Mouse (Mus musculus): ENCODE measurements around the gene Rps2. TPM values are rescaled to one million over a fixed set of nuclear protein-coding genes. Genes with fewer than 3 reads are reported as not detected.

Rps2 gene
- total and polyA plus RNA-seq, 3 experiments: 1,852 to 4,516 TPM; not detected in 1

Other genes starting within 250 kb of the Rps2 start
Only the 30 nearest of the 33 such genes appear.
- 28.5 and 35.4 TPM in 2 replicates for gene Mlst8, start 239.0 kb upstream of the Rps2 start, total RNA-seq (2012; rRNA removed)
- 10 to 100 TPM in 1 of 2 experiments, not detected in 1; 57.3 TPM for gene Mlst8, start 239.0 kb upstream of the Rps2 start, polyA plus RNA-seq (2012; ENCODE audit: insufficient read depth in 1 of 2, insufficient read length in 2 of 2, low read depth in 1 of 2, low replicate concordance in 2 of 2, missing spikeins in 1 of 2)
- gene Caskin1, start 229.5 kb upstream of the Rps2 start, total RNA-seq (2012; rRNA removed): 0.04 and 0.07 TPM in 2 replicates
- under 1 TPM in 1 of 2 experiments, not detected in 1; 0.38 TPM for gene Caskin1, start 229.5 kb upstream of the Rps2 start, polyA plus RNA-seq (2012; ENCODE audit: insufficient read depth in 1 of 2, insufficient read length in 2 of 2, low read depth in 1 of 2, low replicate concordance in 2 of 2, missing spikeins in 1 of 2)
- gene Traf7, start 190.2 kb upstream of the Rps2 start, total RNA-seq (2012; rRNA removed): 118 and 121 TPM in 2 replicates
- 100 to 1,000 TPM in 1 of 2 experiments, not detected in 1; 261 TPM for gene Traf7, start 190.2 kb upstream of the Rps2 start, polyA plus RNA-seq (2012; ENCODE audit: insufficient read depth in 1 of 2, insufficient read length in 2 of 2, low read depth in 1 of 2, low replicate concordance in 2 of 2, missing spikeins in 1 of 2)
- 0.89 and 1.0 TPM in 2 replicates for gene Rab26, start 183.9 kb upstream of the Rps2 start, total RNA-seq (2012; rRNA removed)
- 1 to 10 TPM in 1 of 2 experiments, not detected in 1; 1.1 TPM for gene Rab26, start 183.9 kb upstream of the Rps2 start, polyA plus RNA-seq (2012; ENCODE audit: insufficient read depth in 1 of 2, insufficient read length in 2 of 2, low read depth in 1 of 2, low replicate concordance in 2 of 2, missing spikeins in 1 of 2)
- gene Pkd1, start 168.3 kb upstream of the Rps2 start, total RNA-seq (2012; rRNA removed): 10.3 and 10.6 TPM in 2 replicates
- gene Pkd1, start 168.3 kb upstream of the Rps2 start, polyA plus RNA-seq (2012; ENCODE audit: insufficient read depth in 1 of 2, insufficient read length in 2 of 2, low read depth in 1 of 2, low replicate concordance in 2 of 2, missing spikeins in 1 of 2): 10 to 100 TPM in 1 of 2 experiments, not detected in 1; 10.7 TPM
- 44.0 and 48.8 TPM in 2 replicates for gene Tsc2, start 85.5 kb upstream of the Rps2 start, total RNA-seq (2012; rRNA removed)
- gene Tsc2, start 85.5 kb upstream of the Rps2 start, polyA plus RNA-seq (2012; ENCODE audit: insufficient read depth in 1 of 2, insufficient read length in 2 of 2, low read depth in 1 of 2, low replicate concordance in 2 of 2, missing spikeins in 1 of 2): 10 to 100 TPM in 1 of 2 experiments, not detected in 1; 99.2 TPM
- gene Nthl1, start 85.4 kb upstream of the Rps2 start, total RNA-seq (2012; rRNA removed): 26.1 and 31.4 TPM in 2 replicates
- 100 to 1,000 TPM in 1 of 2 experiments, 10 to 100 TPM in 1; 32.0 to 262 TPM for gene Nthl1, start 85.4 kb upstream of the Rps2 start, polyA plus RNA-seq (2012; ENCODE audit: insufficient read depth in 1 of 2, insufficient read length in 2 of 2, low read depth in 1 of 2, low replicate concordance in 2 of 2, missing spikeins in 1 of 2)
- 0.75 and 0.96 TPM in 2 replicates for gene Slc9a3r2, start 67.8 kb upstream of the Rps2 start, total RNA-seq (2012; rRNA removed)
- gene Slc9a3r2, start 67.8 kb upstream of the Rps2 start, polyA plus RNA-seq (2012; ENCODE audit: insufficient read depth in 1 of 2, insufficient read length in 2 of 2, low read depth in 1 of 2, low replicate concordance in 2 of 2, missing spikeins in 1 of 2): 1 to 10 TPM in 1 of 2 experiments, not detected in 1; 3.5 TPM
- gene Npw, start 59.7 kb upstream of the Rps2 start, total RNA-seq (2012; rRNA removed): not detected in 2 replicates
- gene Npw, start 59.7 kb upstream of the Rps2 start, polyA plus RNA-seq (2012; ENCODE audit: insufficient read depth in 1 of 2, insufficient read length in 2 of 2, low read depth in 1 of 2, low replicate concordance in 2 of 2, missing spikeins in 1 of 2): not detected
- 21.9 and 22.2 TPM in 2 replicates for gene Zfp598, start 48.4 kb upstream of the Rps2 start, total RNA-seq (2012; rRNA removed)
- 10 to 100 TPM; 59.0 to 80.4 TPM for gene Zfp598, start 48.4 kb upstream of the Rps2 start, polyA plus RNA-seq (2012; ENCODE audit: insufficient read depth in 1 of 2, insufficient read length in 2 of 2, low read depth in 1 of 2, low replicate concordance in 2 of 2, missing spikeins in 1 of 2)
- 0.15 TPM in 1 of 2 replicates, not detected in the other for gene Syngr3, start 28.2 kb upstream of the Rps2 start, total RNA-seq (2012; rRNA removed)
- gene Syngr3, start 28.2 kb upstream of the Rps2 start, polyA plus RNA-seq (2012; ENCODE audit: insufficient read depth in 1 of 2, insufficient read length in 2 of 2, low read depth in 1 of 2, low replicate concordance in 2 of 2, missing spikeins in 1 of 2): under 1 TPM in 1 of 2 experiments, not detected in 1; 0.68 TPM
- gene Gfer, start 22.0 kb upstream of the Rps2 start, total RNA-seq (2012; rRNA removed): 78.6 and 86.8 TPM in 2 replicates
- 10 to 100 TPM in 1 of 2 experiments, not detected in 1; 83.0 TPM for gene Gfer, start 22.0 kb upstream of the Rps2 start, polyA plus RNA-seq (2012; ENCODE audit: insufficient read depth in 1 of 2, insufficient read length in 2 of 2, low read depth in 1 of 2, low replicate concordance in 2 of 2, missing spikeins in 1 of 2)
- 0.39 and 0.62 TPM in 2 replicates for gene Noxo1, start 21.9 kb upstream of the Rps2 start, total RNA-seq (2012; rRNA removed)
- 1 to 10 TPM in 1 of 2 experiments, not detected in 1; 2.4 TPM for gene Noxo1, start 21.9 kb upstream of the Rps2 start, polyA plus RNA-seq (2012; ENCODE audit: insufficient read depth in 1 of 2, insufficient read length in 2 of 2, low read depth in 1 of 2, low replicate concordance in 2 of 2, missing spikeins in 1 of 2)
- 102 and 103 TPM in 2 replicates for gene Tbl3, start 10.5 kb upstream of the Rps2 start, total RNA-seq (2012; rRNA removed)
- gene Tbl3, start 10.5 kb upstream of the Rps2 start, polyA plus RNA-seq (2012; ENCODE audit: insufficient read depth in 1 of 2, insufficient read length in 2 of 2, low read depth in 1 of 2, low replicate concordance in 2 of 2, missing spikeins in 1 of 2): 100 to 1,000 TPM in 1 of 2 experiments, not detected in 1; 111 TPM
- 0.23 and 0.26 TPM in 2 replicates for gene Rnf151, start 53 bp upstream of the Rps2 start, total RNA-seq (2012; rRNA removed)
- gene Rnf151, start 53 bp upstream of the Rps2 start, polyA plus RNA-seq (2012; ENCODE audit: insufficient read depth in 1 of 2, insufficient read length in 2 of 2, low read depth in 1 of 2, low replicate concordance in 2 of 2, missing spikeins in 1 of 2): under 1 TPM in 1 of 2 experiments, not detected in 1; 0.40 TPM
- 258 and 292 TPM in 2 replicates for gene Ndufb10, start 6.4 kb downstream of the Rps2 start, total RNA-seq (2012; rRNA removed)
- gene Ndufb10, start 6.4 kb downstream of the Rps2 start, polyA plus RNA-seq (2012; ENCODE audit: insufficient read depth in 1 of 2, insufficient read length in 2 of 2, low read depth in 1 of 2, low replicate concordance in 2 of 2, missing spikeins in 1 of 2): 100 to 1,000 TPM in 1 of 2 experiments, not detected in 1; 230 TPM
- 0.12 and 0.13 TPM in 2 replicates for gene Rpl3l, start 9.7 kb downstream of the Rps2 start, total RNA-seq (2012; rRNA removed)
- under 1 TPM in 1 of 2 experiments, not detected in 1; 0.24 TPM for gene Rpl3l, start 9.7 kb downstream of the Rps2 start, polyA plus RNA-seq (2012; ENCODE audit: insufficient read depth in 1 of 2, insufficient read length in 2 of 2, low read depth in 1 of 2, low replicate concordance in 2 of 2, missing spikeins in 1 of 2)
- gene Msrb1, start 18.5 kb downstream of the Rps2 start, total RNA-seq (2012; rRNA removed): 27.0 and 31.9 TPM in 2 replicates
- gene Msrb1, start 18.5 kb downstream of the Rps2 start, polyA plus RNA-seq (2012; ENCODE audit: insufficient read depth in 1 of 2, insufficient read length in 2 of 2, low read depth in 1 of 2, low replicate concordance in 2 of 2, missing spikeins in 1 of 2): 10 to 100 TPM in 1 of 2 experiments, not detected in 1; 58.6 TPM
- not detected in 2 replicates for gene Hs3st6, start 34.9 kb downstream of the Rps2 start, total RNA-seq (2012; rRNA removed)
- not detected for gene Hs3st6, start 34.9 kb downstream of the Rps2 start, polyA plus RNA-seq (2012; ENCODE audit: insufficient read depth in 1 of 2, insufficient read length in 2 of 2, low read depth in 1 of 2, low replicate concordance in 2 of 2, missing spikeins in 1 of 2)
- gene Meiob, start 86.2 kb downstream of the Rps2 start, total RNA-seq (2012; rRNA removed): 0.15 TPM in 1 of 2 replicates, not detected in the other
- gene Meiob, start 86.2 kb downstream of the Rps2 start, polyA plus RNA-seq (2012; ENCODE audit: insufficient read depth in 1 of 2, insufficient read length in 2 of 2, low read depth in 1 of 2, low replicate concordance in 2 of 2, missing spikeins in 1 of 2): under 1 TPM in 1 of 2 experiments, not detected in 1; 0.11 TPM
- gene Hagh, start 122.0 kb downstream of the Rps2 start, total RNA-seq (2012; rRNA removed): 32.3 and 49.6 TPM in 2 replicates
- gene Hagh, start 122.0 kb downstream of the Rps2 start, polyA plus RNA-seq (2012; ENCODE audit: insufficient read depth in 1 of 2, insufficient read length in 2 of 2, low read depth in 1 of 2, low replicate concordance in 2 of 2, missing spikeins in 1 of 2): 10 to 100 TPM in 1 of 2 experiments, not detected in 1; 37.5 TPM
- 2.0 and 2.7 TPM in 2 replicates for gene Fahd1, start 132.2 kb downstream of the Rps2 start, total RNA-seq (2012; rRNA removed)
- gene Fahd1, start 132.2 kb downstream of the Rps2 start, polyA plus RNA-seq (2012; ENCODE audit: insufficient read depth in 1 of 2, insufficient read length in 2 of 2, low read depth in 1 of 2, low replicate concordance in 2 of 2, missing spikeins in 1 of 2): 1 to 10 TPM in 1 of 2 experiments, not detected in 1; 4.7 TPM
- not detected in 2 replicates for gene Igfals, start 147.9 kb downstream of the Rps2 start, total RNA-seq (2012; rRNA removed)
- gene Igfals, start 147.9 kb downstream of the Rps2 start, polyA plus RNA-seq (2012; ENCODE audit: insufficient read depth in 1 of 2, insufficient read length in 2 of 2, low read depth in 1 of 2, low replicate concordance in 2 of 2, missing spikeins in 1 of 2): under 1 TPM in 1 of 2 experiments, not detected in 1; 0.04 TPM
- 109 and 141 TPM in 2 replicates for gene Nubp2, start 168.2 kb downstream of the Rps2 start, total RNA-seq (2012; rRNA removed)
- gene Nubp2, start 168.2 kb downstream of the Rps2 start, polyA plus RNA-seq (2012; ENCODE audit: insufficient read depth in 1 of 2, insufficient read length in 2 of 2, low read depth in 1 of 2, low replicate concordance in 2 of 2, missing spikeins in 1 of 2): 100 to 1,000 TPM in 1 of 2 experiments, not detected in 1; 191 TPM
- 27.2 and 34.5 TPM in 2 replicates for gene Spsb3, start 168.5 kb downstream of the Rps2 start, total RNA-seq (2012; rRNA removed)
- gene Spsb3, start 168.5 kb downstream of the Rps2 start, polyA plus RNA-seq (2012; ENCODE audit: insufficient read depth in 1 of 2, insufficient read length in 2 of 2, low read depth in 1 of 2, low replicate concordance in 2 of 2, missing spikeins in 1 of 2): 10 to 100 TPM in 1 of 2 experiments, not detected in 1; 30.2 TPM
- gene Eme2, start 177.0 kb downstream of the Rps2 start, total RNA-seq (2012; rRNA removed): 19.5 and 26.8 TPM in 2 replicates
- 10 to 100 TPM in 1 of 2 experiments, not detected in 1; 15.1 TPM for gene Eme2, start 177.0 kb downstream of the Rps2 start, polyA plus RNA-seq (2012; ENCODE audit: insufficient read depth in 1 of 2, insufficient read length in 2 of 2, low read depth in 1 of 2, low replicate concordance in 2 of 2, missing spikeins in 1 of 2)
- gene Mrps34, start 177.0 kb downstream of the Rps2 start, total RNA-seq (2012; rRNA removed): 60.1 and 74.8 TPM in 2 replicates
- gene Mrps34, start 177.0 kb downstream of the Rps2 start, polyA plus RNA-seq (2012; ENCODE audit: insufficient read depth in 1 of 2, insufficient read length in 2 of 2, low read depth in 1 of 2, low replicate concordance in 2 of 2, missing spikeins in 1 of 2): 10 to 100 TPM in 1 of 2 experiments, not detected in 1; 82.0 TPM
- 24.4 and 29.1 TPM in 2 replicates for gene Nme3, start 178.4 kb downstream of the Rps2 start, total RNA-seq (2012; rRNA removed)
- gene Nme3, start 178.4 kb downstream of the Rps2 start, polyA plus RNA-seq (2012; ENCODE audit: insufficient read depth in 1 of 2, insufficient read length in 2 of 2, low read depth in 1 of 2, low replicate concordance in 2 of 2, missing spikeins in 1 of 2): 10 to 100 TPM in 1 of 2 experiments, not detected in 1; 22.1 TPM
- 16.9 and 22.8 TPM in 2 replicates for gene Mapk8ip3, start 218.9 kb downstream of the Rps2 start, total RNA-seq (2012; rRNA removed)
- 10 to 100 TPM in 1 of 2 experiments, not detected in 1; 44.5 TPM for gene Mapk8ip3, start 218.9 kb downstream of the Rps2 start, polyA plus RNA-seq (2012; ENCODE audit: insufficient read depth in 1 of 2, insufficient read length in 2 of 2, low read depth in 1 of 2, low replicate concordance in 2 of 2, missing spikeins in 1 of 2)
- gene Jpt2, start 242.6 kb downstream of the Rps2 start, total RNA-seq (2012; rRNA removed): 31.7 and 35.5 TPM in 2 replicates
- 10 to 100 TPM in 1 of 2 experiments, not detected in 1; 40.9 TPM for gene Jpt2, start 242.6 kb downstream of the Rps2 start, polyA plus RNA-seq (2012; ENCODE audit: insufficient read depth in 1 of 2, insufficient read length in 2 of 2, low read depth in 1 of 2, low replicate concordance in 2 of 2, missing spikeins in 1 of 2)